In the genomic region with DNA sequence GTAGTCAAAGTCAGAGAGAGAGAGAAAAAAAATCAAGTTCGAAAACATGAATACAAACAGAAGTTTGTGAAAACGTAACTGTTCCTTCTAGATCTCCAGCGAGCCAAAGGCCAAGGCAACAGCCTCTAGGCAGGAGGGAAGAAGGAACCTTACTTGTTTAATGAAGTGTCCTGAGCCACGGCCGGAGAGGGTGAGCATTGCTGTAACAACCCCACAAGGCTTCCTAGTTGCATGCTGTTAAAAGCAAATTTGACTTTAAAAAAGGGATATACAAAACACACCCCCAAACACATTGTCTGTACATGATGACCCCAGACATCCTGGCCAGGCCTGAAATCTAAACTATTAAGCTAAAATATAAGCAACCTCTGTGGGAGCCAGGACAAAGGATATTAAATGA, we compare ENCODE assay signal across 21 mouse cellular contexts.
DNase-seq lines count a peak whose midpoint lies in the region; ATAC-seq and TF ChIP-seq lines count a peak whose summit lies in the region.
"Had no signal": no experiment of that assay in that cellular context is flagged by ENCODE, and none has a peak within 500 bp of the region (broad histone marks: within the 10 kb centered on the region; RNA-seq: fewer than 3 reads in every experiment).

No protein-coding gene starts in this region.

- H3K4me3 ChIP-seq in forebrain, embryonic 14.5 days (ENCODE audit: low read depth, low read length), result no peak overlapping the region
- no peak overlapping the region for H3K4me3 ChIP-seq in forebrain, embryonic 11.5 days (ENCODE audit: low read depth, low read length)
- H3K4me3 ChIP-seq in layer of hippocampus, adult 2 months, result no peak overlapping the region
- H3K4me3 ChIP-seq: embryonic facial prominence, embryonic 13.5 days; forebrain, embryonic 13.5 days; hindbrain, embryonic 10.5 days; limb, embryonic 12.5 days; liver, embryonic 15.5 days; midbrain, embryonic 12.5 days had no signal

- peak; percentile 11 for DNase-seq in forebrain, embryonic 14.5 days (ENCODE audit: low spot score)
- DNase-seq in forebrain, embryonic 11.5 days (ENCODE audit: low spot score), result no peak
- DNase-seq in layer of hippocampus, adult 2 months (ENCODE audit: low spot score in 2 of 2), result no peak
- DNase-seq in layer of hippocampus, postnatal 10 days (ENCODE audit: low spot score in 2 of 2), result no peak
- peak; percentile 10 for DNase-seq in 3T3-L1 (ENCODE audit: low read depth, low spot score)
- DNase-seq in lung, postnatal 14 days, result peak; percentile 14
- DNase-seq in retina, postnatal 1 day, result no peak
- DNase-seq: embryo, embryonic 11 days; kidney, postnatal 10 days; spleen, adult 18-20 months; thymus, postnatal 14 days had no signal

- no peak overlapping the region for H3K27ac ChIP-seq in forebrain, embryonic 14.5 days (ENCODE audit: low read depth, low read length)
- no peak overlapping the region for H3K27ac ChIP-seq in forebrain, embryonic 11.5 days (ENCODE audit: low read depth, low read length)
- H3K27ac ChIP-seq in layer of hippocampus, adult 2 months, result 0 out of 2 replicates have a peak overlapping the region, but pooled peaks have one; percentile 37
- H3K27ac ChIP-seq: embryonic facial prominence, embryonic 13.5 days; forebrain, embryonic 13.5 days; hindbrain, embryonic 10.5 days; limb, embryonic 12.5 days; liver, embryonic 15.5 days; midbrain, embryonic 12.5 days had no signal

- TF ChIP-seq CTCF in layer of hippocampus, adult 2 months (conservative IDR thresholded peaks at IDR 0.05), result no peak

- no peak for ATAC-seq in forebrain, embryonic 14.5 days
- ATAC-seq in forebrain, embryonic 11.5 days (replicated peaks; ENCODE audit: low FRiP score), result no peak
- ATAC-seq in megakaryocyte, adult 5-6 weeks (ENCODE audit: poor library complexity, severe bottlenecking), result no peak
- ATAC-seq: intestine, postnatal 0 days; Patski had no signal

- 38% methylated on average over 5 of the region's 5 CpGs for WGBS in forebrain, embryonic 14.5 days
- 53% methylated on average over 5 of the region's 5 CpGs for WGBS in forebrain, embryonic 11.5 days

- no peak overlapping the region for H3K9ac ChIP-seq in forebrain, embryonic 14.5 days (ENCODE audit: low read length)
- H3K9ac ChIP-seq in forebrain, embryonic 11.5 days (ENCODE audit: low read length), result no peak overlapping the region
- H3K9ac ChIP-seq: embryonic facial prominence, embryonic 13.5 days; forebrain, embryonic 13.5 days; limb, embryonic 12.5 days; liver, embryonic 15.5 days; midbrain, embryonic 12.5 days had no signal

- no peaks in the 10 kb centered on the region for H3K27me3 ChIP-seq in forebrain, embryonic 14.5 days (replicated peaks; ENCODE audit: control insufficient read depth, insufficient read depth, low read length)
- no peaks in the 10 kb centered on the region for H3K27me3 ChIP-seq in forebrain, embryonic 11.5 days (ENCODE audit: control insufficient read depth, insufficient read depth, low read length)
- H3K27me3 ChIP-seq: embryonic facial prominence, embryonic 13.5 days; forebrain, embryonic 13.5 days; limb, embryonic 12.5 days; liver, embryonic 15.5 days; midbrain, embryonic 12.5 days had no signal

- H3K4me1 ChIP-seq in forebrain, embryonic 14.5 days (ENCODE audit: control insufficient read depth, insufficient read depth, low read length), result peaks cover 3% of the 10 kb centered on the region; the same call in 1 of the 2 replicates
- no peaks in the 10 kb centered on the region for H3K4me1 ChIP-seq in forebrain, embryonic 11.5 days (replicated peaks; ENCODE audit: control insufficient read depth, insufficient read depth, low read length)
- H3K4me1 ChIP-seq: hindbrain, embryonic 10.5 days; limb, embryonic 12.5 days; liver, embryonic 15.5 days; midbrain, embryonic 12.5 days had no signal

- H3K36me3 ChIP-seq in forebrain, embryonic 14.5 days (ENCODE audit: control insufficient read depth, insufficient read depth, low read length), result no peaks in the 10 kb centered on the region
- no peaks in the 10 kb centered on the region for H3K36me3 ChIP-seq in forebrain, embryonic 11.5 days (ENCODE audit: control insufficient read depth, insufficient read depth, low read length)
- H3K36me3 ChIP-seq: embryonic facial prominence, embryonic 13.5 days; hindbrain, embryonic 10.5 days; limb, embryonic 12.5 days; liver, embryonic 15.5 days; midbrain, embryonic 12.5 days had no signal

- no peaks in the 10 kb centered on the region for H3K9me3 ChIP-seq in forebrain, embryonic 14.5 days (replicated peaks; ENCODE audit: control insufficient read depth, low read length)
- no peaks in the 10 kb centered on the region for H3K9me3 ChIP-seq in forebrain, embryonic 11.5 days (ENCODE audit: control insufficient read depth, low read length)
- H3K9me3 ChIP-seq: embryonic facial prominence, embryonic 13.5 days; forebrain, embryonic 13.5 days; hindbrain, embryonic 10.5 days; limb, embryonic 12.5 days; liver, embryonic 15.5 days; midbrain, embryonic 12.5 days had no signal

- H3K4me2 ChIP-seq in forebrain, embryonic 14.5 days (ENCODE audit: low read length), result no peak overlapping the region
- no peak overlapping the region for H3K4me2 ChIP-seq in forebrain, embryonic 11.5 days (ENCODE audit: low read depth, low read length, severe bottlenecking)
- H3K4me2 ChIP-seq: embryonic facial prominence, embryonic 13.5 days; forebrain, embryonic 13.5 days; heart, embryonic 11.5 days; limb, embryonic 12.5 days; liver, embryonic 15.5 days; midbrain, embryonic 12.5 days had no signal

Comparison
In these comparisons a context has a peak if more than half of its experiments do, and no peak if none do; other contexts are left out.
1. DNase-seq: peak in forebrain, embryonic 14.5 days (single experiment), 3T3-L1 (single experiment) and lung, postnatal 14 days (single experiment); none in forebrain, embryonic 11.5 days (single experiment), layer of hippocampus, adult 2 months (0 of 2), layer of hippocampus, postnatal 10 days (0 of 2) and retina, postnatal 1 day (single experiment).